Mouse (Mus musculus) G1E-ER4 (cell line): ENCODE results near the gene Gm21970. TPM values are rescaled to one million over a fixed set of nuclear protein-coding genes. Genes with fewer than 3 reads are reported as not detected.

Experiments
- GATA1 ChIP-seq: IDR thresholded peaks from one replicate; pipeline ENCODE4 v1.8.0; 2012; ENCODE audit warnings: low read length, inconsistent platforms
- polyA plus RNA-seq: library from polyadenylated mRNA; stranded (reverse); fragments of >175 nt; gene quantifications from 2 replicates; pipeline ENCODE4 v1.2.3, GENCODE M21; 2012

The Gm21970 gene
- polyA plus RNA-seq, 1 experiment: not detected

GRCm38 (mm10) chr16:91362006-91362405, 29.5 kb upstream of the Gm21970 start:
- no peak for TF ChIP-seq GATA1

- no peak for TF ChIP-seq GATA1
These were observed 28.8 kb upstream of the Gm21970 start for GRCm38 (mm10) chr16:91362616-91363272.

GRCm38 (mm10) chr16:91363483-91363882, 28.0 kb upstream of the Gm21970 start:
- no peak for TF ChIP-seq GATA1

- TF ChIP-seq GATA1: no peak
These were observed 25.0 kb upstream of the Gm21970 start for GRCm38 (mm10) chr16:91366567-91366966.

- TF ChIP-seq GATA1: no peak
These were observed 24.5 kb upstream of the Gm21970 start for GRCm38 (mm10) chr16:91367066-91367465.

- no peak for TF ChIP-seq GATA1
These were observed 18.7 kb upstream of the Gm21970 start, which contains the start of gene Ifnar2 for GRCm38 (mm10) chr16:91372577-91373472. Ifnar2 (plus strand) TSS chr16:91372783.

- TF ChIP-seq GATA1: no peak
These were observed 17.9 kb upstream of the Gm21970 start for GRCm38 (mm10) chr16:91373473-91374252.

GRCm38 (mm10) chr16:91374253-91374634, 17.3 kb upstream of the Gm21970 start:
- no peak for TF ChIP-seq GATA1

GRCm38 (mm10) chr16:91376701-91377100, 14.8 kb upstream of the Gm21970 start:
- TF ChIP-seq GATA1: no peak

GRCm38 (mm10) chr16:91378431-91378986, 13.0 kb upstream of the Gm21970 start:
- TF ChIP-seq GATA1: no peak

- TF ChIP-seq GATA1: no peak
These were observed 12.5 kb upstream of the Gm21970 start for GRCm38 (mm10) chr16:91378991-91379390.

GRCm38 (mm10) chr16:91379412-91379811, 12.1 kb upstream of the Gm21970 start:
- no peak for TF ChIP-seq GATA1

- TF ChIP-seq GATA1: no peak
These were observed 11.4 kb upstream of the Gm21970 start for GRCm38 (mm10) chr16:91380151-91380550.

- no peak for TF ChIP-seq GATA1
These were observed 9.9 kb upstream of the Gm21970 start for GRCm38 (mm10) chr16:91381606-91382005.

GRCm38 (mm10) chr16:91382261-91382790, 9.2 kb upstream of the Gm21970 start:
- no peak for TF ChIP-seq GATA1
